Mouse (Mus musculus): ENCODE measurements around the gene Asic1.
A peak's percentile ranks its signal among the peaks of the same experiment; 100 is the strongest.

Asic1 gene

DNA sequence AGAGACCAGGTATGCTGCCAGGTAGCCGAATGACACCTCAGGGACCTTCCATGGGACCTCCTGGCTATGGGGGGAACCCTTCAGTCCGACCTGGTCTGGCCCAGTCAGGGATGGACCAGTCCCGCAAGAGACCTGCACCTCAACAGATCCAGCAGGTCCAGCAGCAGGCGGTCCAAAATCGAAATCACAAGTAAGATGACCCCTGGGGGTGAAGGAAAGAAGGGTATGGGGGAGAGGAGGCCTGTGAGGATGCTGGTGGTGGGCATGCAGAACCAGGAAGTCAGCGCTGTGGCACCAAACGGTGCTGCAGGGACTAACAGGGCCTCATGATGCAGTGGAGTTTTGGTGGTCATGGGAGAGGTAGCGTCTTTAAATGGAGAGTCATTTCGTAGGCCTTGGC lies 32.9 kb downstream of the Asic1 start:
- no peak for DNase-seq

DNA sequence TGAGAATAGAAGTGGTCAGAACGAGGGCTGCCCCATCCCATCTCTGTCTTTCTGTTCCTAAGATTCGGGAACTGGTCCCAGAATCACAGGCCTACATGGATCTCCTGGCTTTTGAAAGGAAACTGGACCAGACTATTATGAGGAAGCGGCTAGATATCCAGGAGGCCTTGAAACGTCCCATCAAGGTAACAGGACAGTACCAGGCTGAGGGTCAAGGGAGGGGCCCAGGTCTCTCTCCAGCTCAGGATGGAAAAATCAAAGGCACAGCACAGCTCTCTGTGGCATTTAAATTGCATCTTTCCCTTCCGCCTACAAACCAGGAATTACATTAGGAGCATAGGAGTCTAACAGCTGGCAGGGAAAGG lies 33.5 kb downstream of the Asic1 start:
- DNase-seq: no peak

DNA sequence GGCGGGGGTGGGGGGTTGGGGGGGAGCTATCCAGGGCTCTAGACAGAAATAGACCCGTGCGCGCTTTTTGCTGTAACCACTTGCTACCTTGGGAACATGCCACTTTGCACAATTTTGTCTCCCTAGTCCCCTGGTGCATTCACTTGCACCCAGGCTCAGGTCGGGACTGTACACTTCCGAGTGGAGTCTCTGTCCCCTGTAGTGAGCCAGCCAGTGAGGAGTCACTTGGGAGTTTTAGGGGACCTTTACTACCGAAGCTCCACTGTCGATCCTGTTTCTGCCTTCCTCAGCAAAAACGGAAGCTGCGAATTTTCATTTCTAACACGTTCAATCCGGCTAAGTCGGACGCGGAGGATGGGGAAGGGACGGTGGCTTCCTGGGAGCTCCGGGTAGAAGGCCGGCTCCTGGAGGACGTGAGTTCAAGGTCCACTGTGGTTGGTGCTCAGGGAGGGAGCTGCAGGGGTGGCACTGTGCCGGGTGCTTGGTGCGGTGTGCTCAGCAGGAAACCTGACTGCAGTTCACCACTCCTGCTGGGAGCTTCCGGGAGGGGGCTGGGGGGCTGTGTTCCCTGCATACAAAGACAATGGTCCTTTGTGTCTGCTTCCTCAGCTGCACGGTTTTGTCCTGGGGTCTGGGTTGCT lies 34.0 kb downstream of the Asic1 start:
- DNase-seq: no peak

DNA sequence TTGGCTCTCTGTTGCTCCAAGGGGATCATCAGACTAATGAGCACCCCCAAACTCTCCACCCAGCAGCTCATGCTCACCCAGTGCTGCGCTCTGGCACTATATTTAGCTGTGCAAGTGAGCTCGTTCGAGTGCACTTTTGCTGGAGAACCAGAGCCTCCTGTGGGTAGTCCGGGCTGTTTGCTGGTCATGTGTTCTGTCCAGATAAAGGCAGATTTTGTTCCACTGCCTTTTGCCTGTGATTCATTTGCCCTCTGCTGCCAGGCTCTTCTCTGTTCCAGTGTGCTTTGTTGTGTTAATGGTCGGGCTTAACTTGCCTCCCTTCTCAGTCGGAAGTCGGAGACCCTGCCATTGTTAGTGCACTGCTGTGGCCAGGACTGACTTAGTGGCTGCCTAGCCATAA lies 34.7 kb downstream of the Asic1 start:
- DNase-seq: no peak

DNA sequence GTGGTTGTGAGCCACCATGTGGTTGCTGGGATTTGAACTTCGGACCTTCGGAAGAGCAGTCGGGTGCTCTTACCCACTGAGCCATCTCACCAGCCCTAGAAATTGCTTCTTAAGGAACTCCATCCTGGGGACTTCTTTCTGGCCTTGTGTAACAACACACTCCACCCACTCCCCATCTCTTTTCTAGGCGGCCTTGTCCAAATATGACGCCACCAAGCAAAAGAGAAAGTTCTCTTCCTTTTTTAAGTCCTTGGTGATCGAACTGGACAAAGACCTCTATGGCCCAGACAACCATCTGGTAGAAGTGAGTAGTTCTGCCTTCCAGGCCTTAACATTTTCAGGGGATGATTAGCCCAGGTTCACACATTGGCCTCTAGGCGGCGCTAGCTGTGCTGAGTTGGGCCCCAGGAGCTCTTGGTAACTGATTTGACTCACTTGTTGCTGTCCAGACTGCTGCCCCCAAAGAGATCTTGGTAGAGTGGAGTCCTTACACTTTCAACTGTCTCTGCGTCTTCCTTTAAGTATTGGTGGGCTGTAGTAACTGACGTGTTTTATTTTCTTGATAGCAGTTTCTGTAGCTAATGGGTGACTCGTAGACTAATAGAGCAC lies 35.4 kb downstream of the Asic1 start, which contains the start of gene Gm17349:
Gene Gm17349 (minus strand): TSS at position 51 of the 609 bp plus-strand sequence.
- DNase-seq: peak; percentile 81

DNA sequence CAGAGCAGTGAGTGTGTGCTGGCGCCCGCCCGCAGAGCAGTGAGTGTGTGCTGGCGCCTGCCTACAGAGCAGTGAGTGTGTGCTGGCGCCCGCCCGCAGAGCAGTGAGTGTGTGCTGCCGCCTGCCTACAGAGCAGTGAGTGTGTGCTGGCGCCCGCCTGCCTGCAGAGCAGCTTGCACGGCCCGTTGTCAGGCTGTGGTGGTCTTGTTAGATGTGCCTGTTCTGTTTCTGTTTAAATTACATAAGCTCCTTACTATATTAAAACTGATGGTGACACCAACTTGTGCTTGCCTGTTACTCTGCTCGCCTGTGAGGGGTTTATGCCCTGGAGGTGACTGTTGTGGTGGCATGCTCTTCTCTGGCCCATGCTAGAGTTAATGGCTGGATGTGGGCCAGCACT lies 38.0 kb downstream of the Asic1 start:
- no peak for DNase-seq

DNA sequence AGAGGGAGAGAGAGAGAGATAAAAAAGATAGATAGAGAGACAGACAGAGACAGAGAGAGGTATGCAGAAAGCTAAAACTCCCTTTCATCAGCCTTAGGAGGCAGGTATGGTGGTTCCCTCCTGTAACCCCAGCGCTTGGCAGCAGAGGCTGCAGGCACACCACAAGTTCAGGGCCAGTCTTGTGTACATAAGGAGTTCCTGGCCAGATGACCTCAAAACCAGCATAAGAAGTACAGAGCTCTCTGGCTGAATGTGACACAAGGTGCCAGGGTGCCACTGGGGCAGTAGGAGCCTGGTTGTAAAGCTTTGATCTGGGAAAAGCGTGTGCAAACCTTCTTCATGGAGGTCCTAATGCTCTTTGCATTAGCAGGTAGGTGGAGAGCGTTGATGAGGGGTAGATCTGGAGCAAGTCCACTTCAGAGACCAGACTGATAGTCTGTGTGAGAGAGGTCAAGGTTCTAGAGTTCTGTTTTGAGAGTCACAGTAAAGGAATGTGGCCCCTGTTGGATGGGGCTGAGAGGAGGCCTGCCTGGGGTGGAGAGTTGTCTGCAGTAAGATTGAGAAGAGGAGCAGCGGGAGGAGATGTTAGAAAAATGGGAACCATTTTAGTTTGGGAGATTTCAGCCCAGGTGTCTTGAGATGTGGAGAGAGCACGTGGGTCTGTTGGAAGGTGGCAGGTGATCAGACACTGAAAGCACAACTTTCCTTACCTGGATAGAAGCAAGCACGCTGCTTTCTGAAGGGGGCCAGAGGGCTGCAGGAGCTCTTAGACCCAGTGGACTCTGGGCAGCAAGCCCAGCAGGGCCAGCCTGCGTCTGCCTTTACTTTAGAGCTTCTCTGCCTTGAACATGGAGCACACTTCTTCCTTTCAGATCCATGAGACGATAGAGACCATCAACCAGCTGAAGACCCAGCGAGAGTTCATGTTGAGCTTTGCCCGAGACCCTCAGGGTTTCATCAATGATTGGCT lies 40.3 kb downstream of the Asic1 start:
- peak; percentile 22 for DNase-seq

DNA sequence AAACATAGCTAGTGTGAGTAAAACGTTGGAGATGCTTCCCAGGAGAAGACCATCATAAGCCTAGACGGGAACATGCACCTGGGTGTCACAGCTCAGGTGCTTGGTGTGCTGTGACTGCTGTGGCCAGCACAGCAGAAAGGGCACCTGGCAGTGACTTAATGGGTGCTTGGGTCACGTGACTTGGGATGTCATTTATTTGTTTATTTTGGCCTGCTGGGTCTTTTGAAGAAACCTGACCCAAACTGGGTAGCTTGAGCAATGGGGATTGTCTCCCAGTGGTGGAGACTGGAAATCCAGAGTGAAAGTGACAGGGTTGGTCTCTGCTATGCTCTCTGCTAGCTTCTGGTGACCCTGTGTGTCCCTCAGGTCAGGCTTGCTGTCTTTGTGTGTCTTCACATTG lies 41.3 kb downstream of the Asic1 start:
- no peak for DNase-seq

DNA sequence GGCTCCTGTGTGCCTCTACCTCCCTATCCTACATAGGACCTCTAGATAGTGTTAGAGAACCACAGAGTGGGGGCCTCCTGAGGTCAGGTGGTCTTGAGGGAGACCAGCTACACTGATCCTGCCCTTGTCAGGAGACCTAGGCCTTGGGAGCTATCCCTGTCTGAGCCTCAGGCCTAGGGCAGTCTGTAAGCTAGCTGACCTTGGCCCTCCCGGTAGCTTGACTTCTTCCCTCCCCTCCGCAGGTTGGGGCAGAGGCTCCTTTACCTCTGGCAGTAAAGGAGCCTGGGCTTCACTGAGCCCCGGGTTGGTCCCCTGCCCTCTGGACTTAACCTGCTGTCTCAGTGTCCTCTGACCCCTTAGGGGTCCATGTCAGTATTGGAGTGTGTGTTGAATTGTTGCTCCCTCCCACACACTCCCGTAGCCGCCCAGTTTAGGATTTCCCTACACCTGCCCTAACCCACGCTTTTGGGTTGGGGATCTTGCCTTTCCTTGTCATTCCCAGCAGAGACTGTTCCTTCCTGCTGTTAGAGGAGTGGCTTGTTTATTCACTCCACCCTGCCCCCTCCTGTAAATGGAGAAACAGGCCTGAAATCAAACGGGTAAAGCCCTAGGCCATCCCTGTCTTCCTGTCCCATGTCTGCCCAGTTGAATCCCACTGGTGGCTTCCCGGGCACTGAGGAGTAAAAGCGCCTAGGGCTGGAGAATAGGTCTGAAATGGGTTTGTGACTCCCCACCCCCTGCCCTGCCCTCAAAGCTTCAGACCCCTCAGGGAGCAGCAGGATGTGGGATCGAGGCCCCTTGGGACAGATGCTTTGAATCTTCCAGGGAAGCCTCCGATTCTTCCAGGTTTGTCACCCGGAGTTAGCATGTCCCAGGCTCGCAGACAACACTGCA lies 42.7 kb downstream of the Asic1 start:
- DNase-seq: peak; percentile 44

DNA sequence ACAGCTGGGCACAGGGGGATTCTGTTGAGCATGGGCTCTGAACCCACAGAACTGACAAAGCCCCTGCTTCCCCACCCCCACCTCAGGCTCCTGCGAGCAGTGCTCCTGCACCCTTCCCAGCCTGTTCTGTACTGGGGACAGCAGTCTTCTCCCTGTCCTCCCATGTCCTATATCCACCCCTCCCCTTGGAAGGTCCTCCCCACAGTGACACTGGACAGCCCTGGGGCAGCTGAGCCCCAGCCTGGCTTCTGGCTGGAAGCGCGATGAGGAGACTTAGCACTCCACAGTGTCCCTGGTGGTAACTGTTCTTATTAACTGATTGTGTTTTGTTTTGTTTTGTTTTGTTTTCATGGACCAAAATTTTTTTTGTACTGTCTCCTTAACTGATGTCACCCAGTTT lies 43.4 kb downstream of the Asic1 start:
- no peak for DNase-seq

DNA sequence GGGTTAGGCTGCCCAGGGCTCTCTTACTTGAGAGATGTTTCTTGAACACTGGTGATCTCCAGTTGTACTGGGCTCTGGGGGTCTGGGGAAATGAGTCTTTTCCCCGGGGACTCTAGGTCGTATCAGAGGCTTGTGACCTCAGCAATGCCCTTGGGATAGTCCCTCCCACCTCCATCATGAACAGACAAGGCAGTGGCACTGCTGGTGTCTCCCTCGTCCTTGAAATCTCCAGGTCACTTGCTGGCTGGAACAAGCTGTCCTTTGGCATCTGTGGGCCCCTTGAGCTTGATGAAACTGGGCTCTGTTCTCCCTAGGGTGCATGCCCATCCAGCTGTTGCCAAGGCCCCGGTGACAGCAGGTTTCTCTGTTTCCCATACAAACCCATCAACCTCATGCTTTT lies 44.0 kb downstream of the Asic1 start:
- peak; percentile 62 for DNase-seq

DNA sequence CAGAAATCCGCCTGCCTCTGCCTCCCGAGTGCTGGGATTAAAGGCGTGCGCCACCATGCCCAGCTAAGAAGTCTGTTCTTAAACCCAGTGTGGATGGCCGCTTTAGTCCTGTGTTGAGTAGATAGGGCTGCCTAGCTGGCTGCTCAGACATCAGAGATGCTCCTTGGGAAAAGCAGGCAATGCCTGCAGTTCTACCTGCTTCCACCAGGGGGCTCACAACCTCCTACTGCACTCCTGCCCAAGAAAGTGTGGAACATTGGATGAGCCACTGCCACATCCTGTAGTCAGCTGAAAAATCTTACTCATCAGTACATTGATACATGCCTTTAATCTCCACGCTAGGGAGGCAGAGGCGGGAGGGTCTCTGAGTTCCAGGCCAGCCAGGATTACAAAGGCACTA lies 44.7 kb downstream of the Asic1 start:
- DNase-seq: peak; percentile 93

DNA sequence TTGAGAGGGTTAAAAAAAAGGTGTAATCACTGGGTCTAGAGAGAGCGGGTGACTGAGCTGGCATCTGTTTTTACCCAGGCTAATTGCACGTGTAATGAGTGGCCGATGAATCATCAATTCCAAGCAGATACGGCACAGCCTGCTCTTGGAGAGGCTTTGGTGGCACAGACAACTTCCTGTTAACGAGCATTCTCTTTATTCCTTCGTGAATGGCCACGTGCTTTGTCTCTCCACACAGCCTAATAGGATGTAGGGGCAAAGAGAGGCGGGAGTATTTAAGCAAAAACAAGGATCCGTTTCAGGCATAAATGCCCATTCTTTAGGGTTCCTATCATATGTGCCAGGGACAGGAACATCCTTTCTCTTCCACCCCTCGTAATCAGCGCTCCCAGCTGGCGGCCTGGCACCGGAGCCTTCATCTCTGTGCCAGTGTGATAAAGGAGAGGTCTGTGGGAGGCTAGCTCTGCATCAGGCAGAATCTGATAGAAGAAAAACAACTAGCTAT lies 45.2 kb downstream of the Asic1 start:
- DNase-seq: peak; percentile 75

DNA sequence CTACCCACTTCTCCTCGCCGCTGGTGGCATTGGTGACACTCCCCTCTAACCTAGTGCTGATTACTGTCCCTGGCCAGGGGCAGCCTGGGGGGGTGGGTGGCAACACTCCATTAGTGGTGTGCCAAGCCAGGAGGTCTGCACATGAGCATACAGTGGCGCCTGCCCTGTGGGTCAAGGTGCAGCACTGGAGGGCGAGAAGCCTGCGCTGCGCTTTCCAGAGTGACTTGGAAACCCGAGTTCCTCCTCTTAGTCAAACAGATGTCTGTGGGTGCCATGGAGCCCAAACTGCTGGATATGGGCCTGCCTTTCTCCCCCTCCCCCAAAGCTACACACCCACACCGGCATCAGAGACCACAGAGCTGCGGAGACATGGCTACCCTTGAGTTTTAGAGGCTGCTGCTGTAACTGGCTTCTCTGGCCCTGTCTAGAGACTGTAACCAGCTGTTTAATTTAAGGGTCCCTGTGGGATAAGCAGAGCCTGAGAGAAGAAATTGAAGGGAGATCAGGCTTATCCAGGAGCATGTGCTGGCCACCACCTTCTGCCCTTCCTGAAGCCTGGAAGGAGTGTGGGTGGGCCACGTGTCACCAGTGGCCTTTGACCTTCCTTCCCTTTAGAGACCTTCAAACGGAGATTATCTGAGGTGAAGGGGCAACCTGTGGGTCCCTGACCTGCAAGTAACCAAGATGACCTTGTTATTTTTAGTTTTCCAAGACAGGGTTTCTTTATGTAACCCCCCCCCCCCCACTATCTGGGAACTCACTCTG lies 46.0 kb downstream of the Asic1 start:
- peak; percentile 61 for DNase-seq

DNA sequence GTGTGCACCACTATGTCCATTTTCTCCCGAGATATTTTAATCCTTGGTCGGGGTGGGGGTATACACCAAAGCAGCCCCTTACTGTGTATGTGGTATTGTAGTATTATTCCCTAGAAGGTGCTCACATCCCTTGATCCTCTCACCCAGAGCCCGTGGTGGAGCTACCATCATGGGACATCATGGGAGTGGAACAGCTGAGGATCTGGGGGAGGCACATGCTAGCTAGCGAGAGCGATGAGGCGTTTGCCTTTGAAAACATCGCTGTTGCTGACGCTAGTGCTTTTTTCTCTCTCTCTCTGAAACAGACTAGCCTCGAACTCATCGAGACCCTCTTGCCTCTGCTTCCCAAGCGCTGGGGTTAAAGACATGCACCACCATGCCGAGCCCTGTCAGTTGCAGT lies 46.6 kb downstream of the Asic1 start:
- DNase-seq: peak; percentile 65

DNA sequence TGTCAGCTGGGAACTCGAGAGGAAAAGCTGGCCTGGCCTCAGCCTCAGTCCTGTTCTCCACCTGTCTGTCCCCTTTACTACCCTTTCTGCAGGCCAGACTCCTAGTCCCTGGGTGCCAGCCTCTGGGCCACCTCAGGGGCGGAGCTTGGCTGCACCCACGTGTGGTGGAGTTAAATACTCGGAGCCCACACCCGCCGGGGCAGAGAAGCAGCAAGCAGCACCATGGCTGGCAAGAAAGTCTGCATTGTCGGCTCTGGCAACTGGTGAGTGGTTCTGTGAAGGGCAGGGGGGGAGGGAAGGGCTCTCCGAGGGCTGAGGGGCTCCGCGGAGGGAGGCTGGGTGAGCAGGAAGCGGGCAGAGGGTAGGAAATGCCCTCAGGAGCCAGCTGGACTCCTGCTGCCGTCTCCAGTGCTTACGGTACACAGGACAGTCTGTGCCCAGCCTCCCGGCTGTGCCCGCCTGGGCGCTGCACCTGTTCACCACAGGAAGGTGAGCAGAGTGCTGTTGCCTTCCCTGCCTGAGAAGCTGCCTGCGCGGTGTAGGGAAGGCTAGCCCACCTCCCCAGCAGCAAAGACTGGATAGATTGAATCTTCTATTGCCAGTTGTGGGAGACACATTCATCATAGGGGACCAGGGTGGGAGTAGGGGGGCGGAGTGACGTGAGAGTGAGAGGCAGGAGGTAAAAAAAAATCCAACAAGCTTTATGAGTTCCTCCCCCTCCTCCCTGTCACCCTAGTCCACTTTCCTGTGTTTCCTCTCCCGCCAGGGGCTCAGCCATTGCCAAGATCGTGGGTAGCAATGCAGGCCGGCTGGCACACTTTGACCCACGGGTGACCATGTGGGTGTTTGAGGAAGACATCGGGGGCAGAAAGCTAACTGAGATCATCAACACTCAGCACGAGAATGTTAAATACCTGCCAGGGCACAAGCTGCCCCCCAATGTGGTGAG lies 47.5 kb downstream of the Asic1 start, which contains the start of gene Gpd1:
Gene Gpd1 (plus strand): TSS at position 130 of the 949 bp plus-strand sequence.
- DNase-seq: peak; percentile 90

DNA sequence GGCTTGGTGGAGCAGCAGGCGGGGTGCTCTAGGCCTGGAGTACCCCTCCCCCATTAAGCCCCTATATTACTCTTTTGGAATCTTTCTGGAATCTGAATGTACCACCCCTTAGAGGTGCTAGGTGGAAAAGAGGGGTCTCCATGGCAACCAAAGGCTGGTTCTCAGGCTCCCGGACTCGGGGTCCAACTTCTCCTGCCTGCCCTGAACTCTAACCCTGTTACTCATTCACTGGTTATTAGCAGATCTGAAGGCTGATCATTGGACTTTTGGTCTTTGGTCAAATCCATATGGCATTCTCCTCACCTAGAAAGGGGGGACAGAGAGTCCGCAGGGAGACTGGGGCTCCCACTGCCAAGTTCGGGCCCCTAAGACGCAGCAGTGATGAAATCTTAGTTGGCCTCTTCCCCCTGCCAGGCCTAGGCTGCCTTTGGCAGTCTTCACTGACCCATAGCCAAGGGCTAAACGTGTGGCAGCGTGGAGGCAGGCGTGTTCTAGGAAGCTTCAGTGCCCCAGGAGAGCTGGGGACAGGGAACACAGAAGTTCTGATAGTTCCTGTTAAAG lies 48.4 kb downstream of the Asic1 start:
- peak; percentile 76 for DNase-seq

DNA sequence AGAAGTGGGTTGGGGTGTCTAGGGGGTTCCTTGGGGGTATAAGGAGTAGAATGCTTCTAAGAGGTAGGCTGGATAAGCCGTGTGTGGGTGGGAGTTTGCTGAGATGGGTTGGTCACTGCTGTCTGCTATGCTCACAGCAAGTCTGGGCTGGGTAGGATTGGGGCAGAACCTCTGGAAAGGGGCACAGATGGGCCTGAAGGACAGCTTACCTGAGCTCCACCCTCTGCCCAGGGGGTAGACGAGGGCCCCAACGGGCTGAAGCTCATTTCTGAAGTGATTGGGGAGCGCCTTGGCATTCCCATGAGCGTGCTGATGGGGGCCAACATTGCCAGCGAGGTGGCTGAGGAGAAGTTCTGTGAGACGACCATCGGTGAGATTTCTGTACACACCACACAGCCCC lies 49.7 kb downstream of the Asic1 start:
- DNase-seq: no peak

DNA sequence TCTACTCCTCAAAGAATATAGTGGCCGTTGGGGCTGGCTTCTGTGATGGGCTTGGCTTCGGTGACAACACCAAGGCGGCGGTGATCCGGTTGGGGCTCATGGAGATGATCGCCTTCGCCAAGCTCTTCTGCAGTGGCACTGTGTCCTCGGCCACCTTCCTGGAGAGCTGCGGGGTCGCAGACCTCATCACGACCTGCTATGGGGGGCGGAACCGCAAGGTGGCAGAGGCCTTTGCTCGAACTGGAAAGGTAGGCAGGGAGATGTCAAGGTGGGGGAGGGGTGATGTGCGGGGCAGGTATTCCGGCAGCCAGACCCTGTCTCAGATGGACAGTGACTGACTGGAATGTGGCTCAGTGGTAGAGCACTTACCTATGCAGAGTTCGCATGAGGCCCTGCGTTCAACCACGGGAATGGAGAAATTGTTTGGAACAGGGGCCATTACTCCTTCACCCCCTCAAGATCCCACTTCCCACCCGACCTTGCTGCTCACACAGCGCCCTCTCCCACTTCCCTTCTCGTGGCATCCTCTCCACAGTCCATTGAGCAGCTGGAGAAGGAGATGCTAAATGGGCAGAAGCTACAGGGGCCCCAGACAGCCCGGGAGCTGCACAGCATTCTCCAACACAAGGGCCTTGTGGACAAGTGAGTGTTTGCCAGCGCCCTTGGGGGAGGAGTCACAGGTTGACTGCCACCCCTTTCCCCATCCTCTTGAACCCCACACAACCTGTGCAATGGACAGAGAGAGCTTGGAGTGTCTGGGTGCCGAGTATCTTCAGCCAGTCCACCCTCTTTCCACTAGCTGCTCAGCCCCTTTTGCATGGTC lies 52.0 kb downstream of the Asic1 start:
- peak; percentile 54 for DNase-seq

All from cerebellum, adult 9-10 months (tissue).